Mouse (Mus musculus): ENCODE measurements around the gene Ggt6. TPM values are rescaled to one million over a fixed set of nuclear protein-coding genes. Genes with fewer than 3 reads are reported as not detected.

The Ggt6 gene
- 6.7 and 7.0 TPM in 2 replicates for polyA plus RNA-seq (2014; fragmentation: Nextera tagmentation; extraction: Ambion mirVana)

GRCm38 (mm10) chr11:72434963-72435693, at the start of gene Ggt6:
TSS of gene Ggt6 (plus strand) at chr11:72435526.
- H3K27ac ChIP-seq (ENCODE audit: low read depth), result peak within 1 kb of the TSS; percentile 54; the same call in 1 of the 2 replicates
- H3K4me3 ChIP-seq (ENCODE audit: low read depth, low read length), result no peak within 1 kb of the TSS
- H3K9ac ChIP-seq (ENCODE audit: low read length), result no peak within 1 kb of the TSS
- H3K4me1 ChIP-seq (replicated peaks; ENCODE audit: control insufficient read depth, insufficient read depth, low read length), result 0 out of 2 replicates have a peak, but pooled peaks cover 6% of the 10 kb centered on the region
- DNase-seq (ENCODE audit: low spot score) (peak; percentile 68), ATAC-seq (replicated peaks; ENCODE audit: low FRiP score, low TSS enrichment, low read depth) (peak; percentile 92)
- H3K36me3 ChIP-seq (ENCODE audit: control insufficient read depth, insufficient read depth, low read length), result no peaks in the 10 kb centered on the region
- H3K27me3 ChIP-seq (replicated peaks; ENCODE audit: control insufficient read depth, insufficient read depth, low read length), result no peaks in the 10 kb centered on the region
- 60% methylated on average over 11 of the region's 11 CpGs for WGBS
- H3K4me2 ChIP-seq (ENCODE audit: low read length), result peak within 1 kb of the TSS; percentile 33
- H3K9me3 ChIP-seq (ENCODE audit: control insufficient read depth, low read length), result no peaks in the 10 kb centered on the region

DNA sequence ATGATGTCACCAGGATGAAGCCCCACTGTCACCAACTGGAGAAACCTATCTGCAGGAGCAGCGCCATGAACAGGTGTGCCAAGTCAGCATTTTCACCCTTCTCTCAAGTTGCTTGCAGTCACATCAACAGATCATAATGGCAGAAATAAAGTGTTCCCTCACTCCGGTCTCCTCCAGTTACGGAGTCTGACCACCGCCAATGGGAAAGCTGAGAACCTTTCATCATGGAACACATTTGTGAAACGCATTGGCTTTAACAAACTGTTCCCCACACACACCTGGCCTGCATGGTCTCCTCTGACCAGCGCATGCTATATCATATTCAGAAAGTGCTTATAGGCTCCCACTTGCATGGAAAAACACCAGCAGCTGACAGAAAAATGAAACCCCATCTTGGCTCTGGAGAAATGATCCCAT, 47.2 kb upstream of the Ggt6 start:
- no peaks in the 10 kb centered on the region for H3K9me3 ChIP-seq (ENCODE audit: control insufficient read depth, low read length)
- ATAC-seq (replicated peaks; ENCODE audit: low FRiP score, low TSS enrichment, low read depth) (no peak), DNase-seq (ENCODE audit: low spot score) (no peak)
- no peak overlapping the region for H3K4me3 ChIP-seq (ENCODE audit: low read depth, low read length)
- no peak overlapping the region for H3K4me2 ChIP-seq (ENCODE audit: low read length)
- H3K9ac ChIP-seq (ENCODE audit: low read length), result no peak overlapping the region
- no peak overlapping the region for H3K27ac ChIP-seq (ENCODE audit: low read depth)
- peaks cover 3% of the 10 kb centered on the region; the same call in 1 of the 2 replicates for H3K4me1 ChIP-seq (replicated peaks; ENCODE audit: control insufficient read depth, insufficient read depth, low read length)
- H3K27me3 ChIP-seq (replicated peaks; ENCODE audit: control insufficient read depth, insufficient read depth, low read length), result no peaks in the 10 kb centered on the region
- no peaks in the 10 kb centered on the region for H3K36me3 ChIP-seq (ENCODE audit: control insufficient read depth, insufficient read depth, low read length)
- 94% methylated on average over 6 of the region's 6 CpGs for WGBS

GRCm38 (mm10) chr11:72389407-72390142, 45.8 kb upstream of the Ggt6 start:
- Histone ChIP-seq H3K4me2 (ENCODE audit: low read length) (no peak overlapping the region), H3K36me3 (ENCODE audit: control insufficient read depth, insufficient read depth, low read length) (no peaks in the 10 kb centered on the region), H3K27me3 (replicated peaks; ENCODE audit: control insufficient read depth, insufficient read depth, low read length) (no peaks in the 10 kb centered on the region), H3K4me3 (ENCODE audit: low read depth, low read length) (no peak overlapping the region), H3K27ac (ENCODE audit: low read depth) (no peak overlapping the region), H3K9me3 (ENCODE audit: control insufficient read depth, low read length) (no peaks in the 10 kb centered on the region), H3K4me1 (replicated peaks; ENCODE audit: control insufficient read depth, insufficient read depth, low read length) (no peaks in the 10 kb centered on the region; the same call in 1 of the 2 replicates), H3K9ac (ENCODE audit: low read length) (no peak overlapping the region)
- no peak for ATAC-seq (replicated peaks; ENCODE audit: low FRiP score, low TSS enrichment, low read depth)
- WGBS, result 84% methylated on average over 7 of the region's 7 CpGs
- no peak for DNase-seq (ENCODE audit: low spot score)

GRCm38 (mm10) chr11:72391181-72391580, 44.1 kb upstream of the Ggt6 start:
- peaks cover 2% of the 10 kb centered on the region; the same call in 1 of the 2 replicates for H3K4me1 ChIP-seq (replicated peaks; ENCODE audit: control insufficient read depth, insufficient read depth, low read length)
- H3K27me3 ChIP-seq (replicated peaks; ENCODE audit: control insufficient read depth, insufficient read depth, low read length), result no peaks in the 10 kb centered on the region
- H3K9ac ChIP-seq (ENCODE audit: low read length), result no peak overlapping the region
- no peak overlapping the region for H3K4me3 ChIP-seq (ENCODE audit: low read depth, low read length)
- H3K9me3 ChIP-seq (ENCODE audit: control insufficient read depth, low read length), result no peaks in the 10 kb centered on the region
- H3K27ac ChIP-seq (ENCODE audit: low read depth), result no peak overlapping the region
- no peaks in the 10 kb centered on the region for H3K36me3 ChIP-seq (ENCODE audit: control insufficient read depth, insufficient read depth, low read length)
- WGBS, result 90% methylated on average over 13 of the region's 13 CpGs
- no peak overlapping the region for H3K4me2 ChIP-seq (ENCODE audit: low read length)
- ATAC-seq (replicated peaks; ENCODE audit: low FRiP score, low TSS enrichment, low read depth) (no peak), DNase-seq (ENCODE audit: low spot score) (no peak)

- H3K4me2 ChIP-seq (ENCODE audit: low read length), result no peak overlapping the region
- no peaks in the 10 kb centered on the region for H3K27me3 ChIP-seq (replicated peaks; ENCODE audit: control insufficient read depth, insufficient read depth, low read length)
- no peak overlapping the region for H3K9ac ChIP-seq (ENCODE audit: low read length)
- H3K36me3 ChIP-seq (ENCODE audit: control insufficient read depth, insufficient read depth, low read length), result no peaks in the 10 kb centered on the region
- H3K9me3 ChIP-seq (ENCODE audit: control insufficient read depth, low read length), result no peaks in the 10 kb centered on the region
- DNase-seq (ENCODE audit: low spot score) (no peak), ATAC-seq (replicated peaks; ENCODE audit: low FRiP score, low TSS enrichment, low read depth) (no peak)
- H3K4me1 ChIP-seq (replicated peaks; ENCODE audit: control insufficient read depth, insufficient read depth, low read length), result peaks cover 17% of the 10 kb centered on the region
- H3K27ac ChIP-seq (ENCODE audit: low read depth), result no peak overlapping the region
- no peak overlapping the region for H3K4me3 ChIP-seq (ENCODE audit: low read depth, low read length)
- 90% methylated on average over 3 of the region's 3 CpGs for WGBS
Measured at GRCm38 (mm10) chr11:72393243-72393642, 42.1 kb upstream of the Ggt6 start.

GRCm38 (mm10) chr11:72393669-72394068, 41.7 kb upstream of the Ggt6 start:
- Histone ChIP-seq H3K4me3 (ENCODE audit: low read depth, low read length) (no peak overlapping the region), H3K27me3 (replicated peaks; ENCODE audit: control insufficient read depth, insufficient read depth, low read length) (no peaks in the 10 kb centered on the region), H3K9ac (ENCODE audit: low read length) (no peak overlapping the region), H3K4me1 (replicated peaks; ENCODE audit: control insufficient read depth, insufficient read depth, low read length) (peaks cover 17% of the 10 kb centered on the region), H3K36me3 (ENCODE audit: control insufficient read depth, insufficient read depth, low read length) (no peaks in the 10 kb centered on the region), H3K27ac (ENCODE audit: low read depth) (no peak overlapping the region), H3K9me3 (ENCODE audit: control insufficient read depth, low read length) (no peaks in the 10 kb centered on the region), H3K4me2 (ENCODE audit: low read length) (no peak overlapping the region)
- no peak for DNase-seq (ENCODE audit: low spot score)
- no peak for ATAC-seq (replicated peaks; ENCODE audit: low FRiP score, low TSS enrichment, low read depth)
- 49% methylated on average over 5 of the region's 5 CpGs for WGBS

- no peak overlapping the region for H3K27ac ChIP-seq (ENCODE audit: low read depth)
- no peak for DNase-seq (ENCODE audit: low spot score)
- no peaks in the 10 kb centered on the region for H3K9me3 ChIP-seq (ENCODE audit: control insufficient read depth, low read length)
- H3K9ac ChIP-seq (ENCODE audit: low read length), result no peak overlapping the region
- H3K4me2 ChIP-seq (ENCODE audit: low read length), result no peak overlapping the region
- no peaks in the 10 kb centered on the region for H3K27me3 ChIP-seq (replicated peaks; ENCODE audit: control insufficient read depth, insufficient read depth, low read length)
- ATAC-seq (replicated peaks; ENCODE audit: low FRiP score, low TSS enrichment, low read depth), result no peak
- no peak overlapping the region for H3K4me3 ChIP-seq (ENCODE audit: low read depth, low read length)
- peaks cover 17% of the 10 kb centered on the region for H3K4me1 ChIP-seq (replicated peaks; ENCODE audit: control insufficient read depth, insufficient read depth, low read length)
- 92% methylated on average over 2 of the region's 2 CpGs for WGBS
- H3K36me3 ChIP-seq (ENCODE audit: control insufficient read depth, insufficient read depth, low read length), result no peaks in the 10 kb centered on the region
Measured at GRCm38 (mm10) chr11:72394694-72395093, 40.6 kb upstream of the Ggt6 start.

DNA sequence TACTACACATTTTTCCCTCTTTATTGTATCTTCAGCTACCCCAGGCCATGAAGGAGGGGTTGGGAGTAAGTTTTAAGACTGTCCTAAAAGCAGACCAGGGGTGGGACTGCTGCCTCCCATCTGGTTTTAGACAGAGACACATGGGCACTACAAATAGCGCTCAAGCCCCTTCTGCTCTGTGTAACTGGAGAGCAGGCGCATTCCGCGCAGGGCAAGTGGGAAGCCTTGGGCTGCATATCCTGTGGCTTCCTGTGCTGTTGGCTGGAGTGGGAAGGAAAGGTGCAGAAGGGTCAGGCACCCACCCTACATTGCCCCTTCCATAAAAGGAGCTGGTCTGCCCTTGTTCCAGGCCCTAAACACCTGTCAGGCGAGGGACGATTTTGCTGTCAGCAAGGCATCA, 39.7 kb upstream of the Ggt6 start:
- ATAC-seq (replicated peaks; ENCODE audit: low FRiP score, low TSS enrichment, low read depth) (no peak), DNase-seq (ENCODE audit: low spot score) (no peak)
- Histone ChIP-seq H3K4me1 (replicated peaks; ENCODE audit: control insufficient read depth, insufficient read depth, low read length) (peaks cover 17% of the 10 kb centered on the region), H3K27me3 (replicated peaks; ENCODE audit: control insufficient read depth, insufficient read depth, low read length) (no peaks in the 10 kb centered on the region), H3K27ac (ENCODE audit: low read depth) (no peak overlapping the region), H3K36me3 (ENCODE audit: control insufficient read depth, insufficient read depth, low read length) (no peaks in the 10 kb centered on the region), H3K9ac (ENCODE audit: low read length) (no peak overlapping the region), H3K4me2 (ENCODE audit: low read length) (no peak overlapping the region), H3K9me3 (ENCODE audit: control insufficient read depth, low read length) (no peaks in the 10 kb centered on the region), H3K4me3 (ENCODE audit: low read depth, low read length) (no peak overlapping the region)
- WGBS, result 55% methylated on average over 6 of the region's 6 CpGs
